Mouse (Mus musculus) megakaryocyte, embryonic 14.5 days (primary cell): ENCODE results near the gene Satb1. TPM values are rescaled to one million over a fixed set of nuclear protein-coding genes. Genes with fewer than 3 reads are reported as not detected.
A peak's percentile ranks its signal among the peaks of the same experiment; 100 is the strongest.

Experiments
- H3K27me3 ChIP-seq: replicated peaks from 2 replicates; pipeline ENCODE3; 2012; ENCODE audit warnings: inconsistent platforms
- H3K36me3 ChIP-seq: replicated peaks from 2 replicates; pipeline ENCODE3; 2012; ENCODE audit warnings: low read length, inconsistent platforms, mixed read lengths
- H3K4me1 ChIP-seq: 2 replicates; pipeline ENCODE4 v1.6.1; 2012; ENCODE audit warnings: inconsistent platforms
- H3K4me3 ChIP-seq: replicated peaks from 2 replicates; pipeline ENCODE3; 2012; ENCODE audit warnings: moderate library complexity, mild to moderate bottlenecking, inconsistent platforms
- H3K9me3 ChIP-seq: 2 replicates; pipeline ENCODE4 v1.6.1; 2012; ENCODE audit warnings: inconsistent platforms
- FLI1 ChIP-seq: IDR thresholded peaks from 2 replicates; pipeline ENCODE4 v1.6.1; 2012; ENCODE audit warnings: low read length, inconsistent platforms, mixed read lengths
- GATA1 ChIP-seq: IDR thresholded peaks from 3 replicates; pipeline ENCODE4 v1.6.1; 2012; ENCODE audit warnings: mixed read lengths, low read length, inconsistent platforms, borderline replicate concordance
- polyA plus RNA-seq: library from polyadenylated mRNA; stranded (reverse); fragments of >175 nt; gene quantifications from 2 replicates; pipeline ENCODE4 v1.2.3, GENCODE M21; 2012; ENCODE audit warnings: low replicate concordance; ENCODE audit not compliant: insufficient read depth

Satb1 gene
- polyA plus RNA-seq, 1 experiment = 0.46 TPM

- Histone ChIP-seq H3K4me3 (no peak overlapping the region), H3K4me1 (peaks cover 13% of the 10 kb centered on the region), H3K27me3 (peaks cover 55% of the 10 kb centered on the region), H3K9me3 (no peaks in the 10 kb centered on the region), H3K36me3 (no peaks in the 10 kb centered on the region)
- TF ChIP-seq FLI1 = no peak
- no peak for TF ChIP-seq GATA1
Measured at GRCm38 (mm10) chr17:51827922-51828410, 5.1 kb downstream of the Satb1 start.

DNA sequence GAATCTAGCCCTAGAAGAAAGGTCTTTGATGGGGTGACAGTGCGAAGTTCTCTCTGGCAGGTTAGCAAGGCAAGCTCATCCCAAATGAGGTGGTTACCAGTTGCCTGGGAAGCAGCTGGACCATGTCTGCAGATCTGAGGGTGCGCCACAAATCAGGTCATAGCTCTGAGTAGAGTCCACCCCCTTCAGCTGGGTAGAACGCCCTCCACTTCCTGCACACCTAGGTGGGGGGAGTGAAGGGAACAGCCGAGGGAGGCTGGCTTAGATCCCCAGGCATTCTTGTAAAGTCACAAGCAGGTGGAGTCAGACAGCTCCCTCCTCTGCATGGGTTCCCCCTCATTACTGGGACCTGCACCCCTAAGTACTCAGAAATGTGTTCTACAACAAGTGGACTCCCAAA is 6.6 kb downstream of the Satb1 start:
- H3K9me3 ChIP-seq = no peaks in the 10 kb centered on the region
- TF ChIP-seq FLI1 (no peak), GATA1 (no peak)
- peaks cover 41% of the 10 kb centered on the region for H3K27me3 ChIP-seq
- H3K4me1 ChIP-seq = peaks cover 2% of the 10 kb centered on the region
- H3K36me3 ChIP-seq = no peaks in the 10 kb centered on the region
- no peak overlapping the region for H3K4me3 ChIP-seq

DNA sequence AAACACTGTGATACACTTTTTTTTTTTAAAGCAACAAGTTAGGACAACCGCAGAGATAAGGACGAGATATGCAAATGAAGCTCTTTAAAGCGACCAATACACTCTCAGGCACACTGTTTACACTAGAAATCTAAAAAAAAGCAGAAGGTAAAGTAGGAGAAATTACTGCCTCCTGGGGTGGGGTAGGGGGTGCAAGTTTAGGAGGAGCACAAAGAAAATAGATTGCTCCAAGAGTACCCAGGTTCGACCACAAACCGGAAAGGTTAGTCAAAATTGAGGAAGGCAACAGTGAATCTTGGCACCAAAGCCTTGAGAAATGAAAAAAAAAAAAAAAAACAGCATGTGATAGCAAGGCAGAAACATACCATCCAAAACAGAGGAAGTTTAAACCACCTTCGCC is 18.8 kb downstream of the Satb1 start:
- no peak overlapping the region for H3K4me3 ChIP-seq
- no peaks in the 10 kb centered on the region for H3K36me3 ChIP-seq
- no peak for TF ChIP-seq GATA1
- no peak for TF ChIP-seq FLI1
- H3K27me3 ChIP-seq = peaks cover 60% of the 10 kb centered on the region
- H3K9me3 ChIP-seq = no peaks in the 10 kb centered on the region
- peaks cover 17% of the 10 kb centered on the region for H3K4me1 ChIP-seq

DNA sequence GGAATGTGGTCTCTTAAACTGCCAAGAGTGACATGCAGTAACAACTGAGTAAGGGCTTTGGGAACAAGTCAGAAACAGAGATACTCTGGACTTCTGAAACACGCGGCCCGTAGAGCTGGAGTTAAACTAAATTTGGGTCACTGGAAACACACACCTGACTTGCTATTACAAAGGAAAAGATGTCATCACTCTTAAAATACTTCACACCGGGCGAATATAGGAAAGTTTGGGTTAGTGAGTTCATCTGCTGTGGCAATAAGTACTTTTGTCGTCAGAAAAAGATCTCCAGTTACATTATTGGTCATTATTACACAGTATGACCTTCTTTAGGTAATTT is 19.3 kb downstream of the Satb1 start:
- Histone ChIP-seq H3K27me3 (peaks cover 63% of the 10 kb centered on the region), H3K4me3 (peak overlapping the region; percentile 91), H3K36me3 (no peaks in the 10 kb centered on the region), H3K9me3 (no peaks in the 10 kb centered on the region), H3K4me1 (peaks cover 17% of the 10 kb centered on the region)
- TF ChIP-seq GATA1 = no peak

DNA sequence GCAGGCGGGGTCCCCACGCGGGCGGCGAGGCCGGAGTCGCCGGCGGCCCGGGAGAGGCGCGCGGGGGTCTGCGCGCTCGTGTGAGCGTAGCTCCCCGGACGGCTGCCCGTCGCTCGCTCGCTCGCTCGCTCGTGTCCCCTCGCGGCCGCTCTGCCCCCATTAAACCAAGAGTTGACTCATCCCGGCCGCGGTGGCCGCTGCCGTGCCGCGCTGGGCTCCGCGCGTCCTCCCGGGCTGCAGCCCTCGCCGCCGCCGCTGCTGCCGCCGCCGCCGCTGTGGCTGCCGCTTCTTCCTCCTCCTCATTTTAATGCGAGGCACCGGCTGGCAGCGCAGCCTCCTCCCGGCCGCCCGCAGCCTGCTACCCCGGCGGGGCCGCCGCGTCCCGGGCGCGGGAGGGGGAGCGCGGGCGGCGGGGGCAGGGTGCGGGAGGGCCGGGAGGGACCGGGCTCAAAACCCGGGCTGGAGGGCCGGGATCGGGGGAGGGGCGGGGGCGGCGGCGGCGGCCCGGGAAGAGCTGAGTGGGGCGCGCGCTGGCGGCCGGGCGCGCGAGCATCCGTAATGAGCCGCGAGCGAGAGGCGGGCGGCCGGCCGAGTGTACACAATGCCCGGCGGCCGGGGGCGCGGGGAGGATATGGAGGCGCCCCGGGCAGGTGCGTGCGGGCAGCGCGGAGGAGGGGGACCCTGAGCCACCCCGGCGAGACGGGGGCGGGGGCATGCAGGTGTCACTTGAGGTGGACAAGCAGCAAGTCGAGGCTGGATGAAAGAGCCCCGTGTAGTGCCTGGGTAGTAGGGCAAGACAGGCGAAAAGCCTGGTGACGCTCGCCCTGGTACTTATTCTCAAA is 19.9 kb downstream of the Satb1 start:
- Histone ChIP-seq H3K4me1 (peaks cover 17% of the 10 kb centered on the region), H3K27me3 (peaks cover 64% of the 10 kb centered on the region), H3K36me3 (no peaks in the 10 kb centered on the region), H3K4me3 (peak overlapping the region; percentile 91), H3K9me3 (no peaks in the 10 kb centered on the region)
- TF ChIP-seq FLI1 (no peak), GATA1 (no peak)

- peaks cover 66% of the 10 kb centered on the region for H3K27me3 ChIP-seq
- TF ChIP-seq FLI1 (no peak), GATA1 (no peak)
- peak overlapping the region; percentile 91 for H3K4me3 ChIP-seq
- H3K9me3 ChIP-seq = no peaks in the 10 kb centered on the region
- H3K36me3 ChIP-seq = no peaks in the 10 kb centered on the region
- H3K4me1 ChIP-seq = peaks cover 17% of the 10 kb centered on the region
Measured at GRCm38 (mm10) chr17:51812261-51812941, 20.7 kb downstream of the Satb1 start.

GRCm38 (mm10) chr17:51811911-51812260 is 21.2 kb downstream of the Satb1 start:
- Histone ChIP-seq H3K9me3 (no peaks in the 10 kb centered on the region), H3K27me3 (peaks cover 65% of the 10 kb centered on the region), H3K4me1 (peaks cover 17% of the 10 kb centered on the region), H3K36me3 (no peaks in the 10 kb centered on the region), H3K4me3 (peak overlapping the region; percentile 91)
- TF ChIP-seq GATA1 (no peak), FLI1 (no peak)

DNA sequence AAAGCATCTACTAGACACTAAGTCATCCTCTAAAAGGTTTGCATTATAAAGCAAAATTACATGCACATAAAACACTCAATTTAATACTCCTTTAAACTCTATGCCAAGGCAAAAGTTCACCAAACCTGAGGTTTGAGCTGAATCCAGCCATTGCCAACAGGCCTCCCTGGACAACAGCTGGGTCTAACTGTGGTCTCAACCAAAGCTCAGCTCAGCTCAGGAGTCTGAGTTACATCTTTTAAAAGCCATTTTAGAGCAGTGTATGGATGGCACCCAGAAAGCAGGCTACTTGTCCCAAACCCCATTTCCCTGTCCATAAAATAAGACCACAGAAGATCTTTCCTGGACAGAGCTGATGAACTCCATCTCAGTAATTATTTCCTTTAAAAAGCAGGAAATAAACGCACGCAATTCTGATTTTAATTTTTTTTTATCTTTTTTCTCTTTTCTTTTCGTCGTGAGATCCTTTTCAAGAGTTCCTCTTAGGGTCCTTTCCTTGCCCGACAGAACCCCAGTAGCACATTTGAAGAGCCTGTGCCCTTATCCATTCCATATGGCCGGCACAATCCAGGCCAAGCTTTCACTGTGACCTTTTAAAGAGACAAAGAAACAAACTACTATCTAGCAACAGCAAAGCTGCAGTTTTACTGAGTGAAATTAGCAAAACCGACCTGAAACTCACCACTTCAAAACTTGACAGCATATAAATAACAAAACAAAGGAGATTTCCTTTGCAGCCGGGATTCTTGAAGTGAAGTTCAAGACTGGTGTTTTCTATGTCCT is 21.8 kb downstream of the Satb1 start:
- TF ChIP-seq FLI1 = no peak
- no peak for TF ChIP-seq GATA1
- H3K4me3 ChIP-seq = no peak overlapping the region
- H3K27me3 ChIP-seq = peaks cover 60% of the 10 kb centered on the region

GRCm38 (mm10) chr17:51807429-51807828 is 25.7 kb downstream of the Satb1 start:
- no peaks in the 10 kb centered on the region for H3K36me3 ChIP-seq
- no peak overlapping the region for H3K4me3 ChIP-seq
- H3K4me1 ChIP-seq = peaks cover 6% of the 10 kb centered on the region
- peaks cover 38% of the 10 kb centered on the region for H3K27me3 ChIP-seq
- no peaks in the 10 kb centered on the region for H3K9me3 ChIP-seq
- TF ChIP-seq FLI1 (no peak), GATA1 (no peak)

More for the DNA sequence above, 21.8 kb downstream of the Satb1 start:
- Histone ChIP-seq H3K4me1 (peaks cover 17% of the 10 kb centered on the region), H3K9me3 (no peaks in the 10 kb centered on the region), H3K36me3 (no peaks in the 10 kb centered on the region)
